Mouse (Mus musculus) frontal cortex, postnatal 10 days (tissue): ENCODE measurements at regions not wholly inside any gene's neighbourhood (a gene's known extent, or its start where the extent isn't known, plus 50 kb on each side); places are given as distances from the start of the nearest gene placed in this dataset.

Source experiments
- DNase-seq, 2 experiments: peaks; one replicate each; pipeline ENCODE4 v3.0.0; 2022; ENCODE audit warnings: low spot score in 2 of 2, mixed read lengths in 1 of 2

DNA sequence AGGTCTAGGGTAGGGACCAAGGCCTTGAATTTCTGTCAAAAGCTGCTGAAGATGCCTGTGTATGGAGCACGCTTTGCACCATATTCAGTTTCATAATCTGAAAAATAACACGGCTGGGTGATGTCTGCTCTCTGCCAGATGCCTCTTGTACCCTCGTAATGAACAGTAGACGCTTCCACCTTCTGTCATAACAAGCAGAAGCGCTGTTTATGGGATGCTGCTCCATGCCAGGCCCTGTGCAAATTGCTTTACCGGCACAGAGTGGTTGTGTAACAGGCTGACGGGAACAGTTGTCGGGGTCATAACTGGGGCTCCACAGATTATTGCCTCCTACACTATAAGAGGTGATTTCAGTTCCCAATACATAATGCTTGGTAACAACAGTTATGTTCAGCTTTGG, 211.5 kb upstream of the Tnp1 start:
- no peak for DNase-seq

DNA sequence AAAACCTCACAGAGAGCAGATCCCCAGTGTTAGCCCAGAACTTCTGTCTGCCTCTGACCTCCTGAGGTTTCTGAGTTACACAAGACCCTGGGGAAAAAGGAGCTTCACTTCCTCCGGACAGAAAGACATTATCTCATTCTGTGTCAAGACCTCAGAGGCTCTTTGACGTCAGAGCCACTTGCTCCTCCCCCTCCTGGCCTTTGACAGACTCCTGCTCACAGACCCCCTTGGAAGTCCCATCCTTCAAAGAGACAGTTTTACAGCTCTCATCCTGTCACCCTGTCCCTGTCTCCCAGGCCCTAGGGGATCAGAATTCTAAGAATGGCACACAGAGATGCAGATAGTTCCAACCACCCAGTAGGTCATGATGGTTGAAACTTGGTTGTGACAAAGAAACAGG, 206.2 kb upstream of the Tnp1 start:
- no peak for DNase-seq

DNA sequence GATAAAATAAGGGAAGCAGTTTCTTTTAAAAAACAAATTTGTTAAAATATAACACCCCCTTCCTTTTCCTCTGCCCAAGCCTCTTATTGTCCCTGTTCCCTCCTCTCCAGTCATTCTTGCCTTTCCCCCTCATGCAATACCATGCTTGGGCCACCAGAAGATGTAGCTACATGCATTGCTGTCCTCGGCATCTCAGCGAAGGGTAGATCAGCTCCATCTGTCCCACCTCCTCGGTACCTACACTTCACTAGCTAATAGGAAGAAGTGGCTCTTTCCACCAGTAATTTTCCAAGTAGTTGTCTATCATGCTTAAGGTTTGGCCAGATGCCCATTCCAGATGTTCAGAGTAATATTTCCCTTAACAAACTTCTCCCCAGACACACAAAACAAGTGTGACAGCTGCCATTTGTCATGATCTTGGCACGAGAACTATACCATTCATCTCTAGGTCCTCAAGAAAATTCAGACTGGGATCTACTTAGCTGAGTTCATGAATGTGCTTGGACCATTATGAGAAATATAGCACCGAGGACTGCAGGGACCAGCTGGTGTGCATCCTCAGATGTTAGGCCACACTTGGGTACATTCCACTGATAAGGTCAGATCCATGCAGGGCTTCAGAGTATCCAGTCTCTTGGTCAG, 198.7 kb upstream of the Tnp1 start:
- DNase-seq: no peak

DNA sequence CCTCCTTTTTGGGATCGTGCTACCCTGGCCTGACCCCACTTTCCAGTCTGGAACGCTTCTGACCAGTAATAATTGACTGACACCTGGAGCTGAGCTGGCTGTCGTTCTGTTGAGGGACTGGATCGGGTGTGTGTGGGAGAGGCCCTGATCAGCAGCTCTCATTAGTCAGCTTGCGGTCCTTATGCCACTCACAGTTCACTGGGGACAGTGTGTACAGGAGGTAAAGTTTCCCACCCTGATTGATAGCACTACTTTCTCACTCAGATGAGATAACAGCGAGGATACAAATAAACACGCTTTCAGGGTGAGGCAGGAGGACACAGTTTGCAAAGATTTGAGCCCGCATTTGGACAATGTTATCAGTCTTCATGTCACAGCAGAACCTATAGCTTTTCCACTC, 191.7 kb upstream of the Tnp1 start:
- no peak for DNase-seq

DNA sequence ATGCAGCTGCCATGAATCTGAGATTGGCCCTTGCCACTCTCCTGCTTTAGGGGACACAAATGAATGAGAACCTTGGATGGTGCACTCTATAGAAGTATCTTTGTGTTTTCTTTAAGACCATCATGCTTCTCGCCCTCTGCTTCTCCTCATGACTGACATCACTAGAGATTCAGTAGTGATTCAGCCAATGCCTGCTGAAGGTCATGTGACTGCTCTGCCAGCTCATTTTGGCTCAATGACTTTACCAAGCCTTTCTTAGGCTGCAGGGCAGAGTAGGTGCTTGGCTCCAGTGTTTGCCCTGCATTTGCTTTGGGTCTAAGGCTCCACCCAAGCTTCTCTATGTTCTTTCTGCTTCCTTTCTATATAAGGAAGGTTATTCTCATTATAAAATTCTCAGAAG, 190.1 kb upstream of the Tnp1 start:
- DNase-seq: no peak

DNA sequence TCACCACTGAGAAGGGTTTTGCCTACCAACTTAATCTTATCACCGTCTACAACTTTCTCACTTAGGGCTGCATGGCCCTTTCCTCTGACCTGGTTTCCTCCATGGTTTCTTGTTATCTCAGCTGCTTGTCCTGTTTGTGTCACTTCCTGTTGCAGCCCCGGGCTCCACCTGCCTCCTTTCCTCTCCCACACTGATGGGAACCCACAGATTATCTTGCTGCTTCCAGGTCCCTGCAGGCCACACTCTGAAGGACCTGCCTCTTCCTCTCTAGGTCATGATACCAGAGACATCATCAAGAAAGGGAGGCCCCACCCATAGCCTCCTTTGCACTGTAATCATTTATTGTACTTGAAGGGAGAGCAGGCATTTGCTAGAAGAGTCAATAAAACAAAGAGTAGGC, 184.4 kb upstream of the Tnp1 start:
- no peak for DNase-seq

DNA sequence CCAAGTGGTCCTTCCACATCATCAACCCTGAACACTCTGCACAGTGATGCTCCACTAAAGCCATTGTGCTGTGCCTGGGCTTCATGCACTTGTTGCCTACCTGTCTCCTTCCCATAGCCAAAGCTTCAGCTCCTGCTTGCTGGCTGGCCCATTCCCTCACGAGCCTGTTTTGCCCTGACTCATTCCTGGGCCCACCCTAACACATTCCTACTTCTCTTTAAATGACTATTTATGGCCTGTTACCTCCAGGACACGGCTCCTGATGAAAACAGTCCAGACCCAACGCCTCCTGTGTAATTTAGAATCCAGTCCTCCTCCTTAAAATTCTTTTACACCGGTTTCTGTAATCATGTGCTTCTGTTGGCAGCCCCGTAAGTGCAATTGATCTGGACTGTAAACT, 175.1 kb upstream of the Tnp1 start:
- no peak for DNase-seq

DNA sequence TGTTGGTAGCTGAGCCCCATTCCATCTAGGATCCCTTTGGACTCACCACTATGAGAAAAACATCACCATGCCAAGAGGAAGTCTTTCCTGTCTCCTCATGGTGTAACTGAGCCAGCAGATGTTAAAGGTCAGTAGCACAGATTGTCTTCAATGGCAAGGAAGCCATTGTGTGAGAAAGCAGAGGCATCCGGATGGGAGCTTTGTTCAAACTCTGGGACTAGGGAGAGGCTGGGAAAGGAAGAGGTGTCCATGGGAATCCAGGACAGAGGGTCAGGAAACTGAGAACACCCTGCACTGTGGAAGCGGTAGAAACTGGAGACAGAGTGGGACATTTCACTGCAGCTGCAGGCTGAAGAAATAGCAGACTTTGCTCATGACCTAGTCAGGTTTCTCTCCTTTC, 173.1 kb upstream of the Tnp1 start:
- no peak for DNase-seq

DNA sequence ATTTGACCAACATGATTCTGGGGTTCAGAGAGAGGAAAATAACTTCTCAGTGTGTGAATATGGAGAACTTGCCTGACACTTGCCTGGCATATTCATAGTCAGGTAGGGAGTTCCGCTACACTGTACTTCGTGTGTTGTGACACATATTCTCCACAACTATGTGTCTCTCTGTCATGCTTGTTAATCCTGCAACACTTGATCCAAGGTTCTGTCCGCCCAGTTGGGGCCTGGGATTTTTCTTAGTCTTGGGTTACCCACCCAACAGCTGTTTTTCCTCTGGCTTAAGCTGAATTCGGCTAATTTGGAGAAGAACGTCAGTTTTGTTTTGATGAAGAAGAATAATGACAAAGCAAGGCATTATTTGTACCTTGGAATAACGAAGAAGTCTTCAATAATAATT, 168.8 kb upstream of the Tnp1 start:
- DNase-seq: no peak

DNA sequence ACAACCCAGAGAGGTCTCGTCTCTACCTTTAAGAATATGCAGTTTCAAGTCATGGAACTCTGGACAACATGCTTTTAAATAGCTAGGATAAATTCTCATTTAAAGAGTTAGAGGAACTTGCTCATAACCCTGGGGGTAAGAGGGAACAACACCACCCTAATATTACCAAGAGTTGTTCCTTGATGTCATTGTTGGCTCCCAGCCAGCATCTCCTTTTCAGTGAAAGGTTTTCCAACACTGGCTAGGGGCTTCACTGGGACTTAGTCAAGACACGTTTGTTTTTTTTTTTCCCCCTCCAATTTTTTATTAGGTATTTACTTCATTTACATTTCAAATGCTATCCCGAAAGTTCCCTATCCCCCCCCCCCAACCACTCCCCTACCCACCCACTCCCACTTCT, 163.1 kb upstream of the Tnp1 start:
- DNase-seq: no peak

DNA sequence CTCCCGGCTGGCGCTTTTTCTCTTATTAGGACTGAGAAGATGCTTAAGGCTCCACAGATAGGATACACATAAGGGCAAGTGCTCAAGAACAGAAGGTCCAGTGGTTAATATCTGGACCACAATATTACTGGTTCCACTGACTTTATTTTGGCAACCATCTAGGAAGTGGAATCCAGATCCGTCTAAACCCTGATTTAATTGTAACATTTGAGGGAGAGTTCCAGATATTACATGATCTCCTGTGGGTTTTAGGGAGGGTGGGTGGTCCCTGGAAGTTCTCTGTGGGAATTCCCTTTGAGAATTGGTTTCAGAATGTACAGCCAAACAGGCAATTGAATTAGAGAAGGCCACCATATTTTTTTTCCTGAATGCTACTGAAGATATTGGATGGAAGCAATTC, 161.4 kb upstream of the Tnp1 start:
- DNase-seq: no peak

DNA sequence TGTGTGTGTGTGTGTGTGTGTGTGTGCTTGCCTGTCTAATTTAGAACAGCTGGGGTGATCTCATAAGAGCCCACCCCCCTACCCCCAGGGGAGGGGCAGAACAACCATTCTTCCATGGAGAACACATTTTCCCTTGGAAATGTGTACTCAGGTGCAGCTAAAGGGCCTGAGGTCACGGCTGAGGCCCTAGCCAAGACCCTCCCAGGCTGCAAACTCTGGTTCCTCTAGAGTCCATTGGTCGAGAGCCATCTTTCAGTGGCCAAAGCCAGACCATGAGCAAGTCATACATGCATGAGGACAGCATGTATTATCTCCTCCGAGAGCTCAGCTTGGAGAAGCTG, 154.9 kb upstream of the Tnp1 start:
- DNase-seq: no peak

DNA sequence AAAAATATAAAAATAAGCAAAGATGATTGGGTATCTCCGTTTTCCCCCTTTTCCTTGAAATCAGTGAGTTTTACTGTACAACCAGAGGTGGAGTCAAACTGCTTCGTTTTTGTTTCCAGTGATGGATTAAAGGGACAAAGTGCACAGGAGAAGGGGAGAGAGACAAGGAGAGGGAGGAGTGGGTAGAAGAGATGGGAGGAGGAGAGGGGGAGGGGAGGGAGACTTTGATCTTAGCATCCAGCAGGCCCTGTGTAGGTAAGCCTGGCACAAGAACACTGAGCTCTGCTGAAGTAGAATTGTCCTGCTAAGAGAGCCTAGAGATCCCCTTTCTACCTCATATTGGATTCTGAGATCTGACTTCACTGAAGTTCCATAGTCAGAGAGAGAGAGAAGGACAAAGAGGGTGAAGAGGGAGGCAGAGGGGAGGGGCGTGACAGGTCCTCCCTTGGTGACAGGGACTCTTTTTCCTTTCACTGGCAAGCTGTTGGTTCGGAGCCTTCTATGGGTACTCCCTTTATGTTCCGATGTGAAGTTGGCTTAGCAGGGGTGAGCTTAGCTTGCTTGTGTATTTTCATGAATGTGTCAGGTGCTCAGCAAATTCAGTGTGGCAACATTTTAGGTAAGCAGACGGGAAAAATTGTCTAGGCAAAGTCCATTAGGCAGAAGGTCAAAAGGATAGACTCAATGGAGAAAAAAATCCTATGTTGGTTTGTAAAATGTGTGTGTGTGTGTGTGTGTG, 154.4 kb upstream of the Tnp1 start:
- no peak for DNase-seq

DNA sequence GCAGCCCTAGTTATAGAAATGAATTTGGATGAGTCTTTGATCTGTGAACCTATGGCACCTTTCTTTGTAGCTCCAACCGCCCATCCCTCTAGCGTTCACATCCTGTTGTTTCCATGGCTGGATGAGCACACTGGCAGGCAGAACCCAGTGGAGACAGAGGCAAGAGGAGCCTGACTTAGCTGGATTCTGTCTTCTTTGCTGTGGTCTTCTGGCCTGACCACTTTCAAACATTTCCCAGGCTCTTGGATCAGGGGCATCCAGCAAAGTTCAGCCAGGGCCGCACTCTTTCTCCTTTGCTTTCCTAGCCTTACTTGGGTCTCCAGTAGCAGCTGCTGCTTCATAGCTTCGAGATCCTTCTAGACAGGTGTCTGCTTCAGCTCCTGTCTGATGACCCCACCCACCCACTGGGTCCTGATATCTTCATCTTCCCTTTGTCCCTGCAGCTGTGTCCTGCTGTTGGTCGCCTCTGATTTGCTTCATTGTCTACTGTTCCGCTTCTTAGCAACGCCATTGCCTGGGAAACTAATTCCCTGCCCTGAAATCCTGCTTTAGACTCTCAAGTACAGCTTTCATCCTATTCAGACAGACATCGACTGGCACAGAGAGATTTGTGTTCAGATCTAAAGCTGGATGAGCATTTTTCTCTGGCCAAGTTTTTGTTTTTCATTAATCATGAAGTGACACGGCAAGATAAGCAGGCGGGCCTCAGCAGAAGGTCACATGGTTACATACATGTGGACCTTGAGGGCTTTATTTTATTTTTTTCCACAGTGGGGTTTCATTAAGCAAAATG, 153.6 kb upstream of the Tnp1 start:
- DNase-seq: peak; percentile 8 to 9

DNA sequence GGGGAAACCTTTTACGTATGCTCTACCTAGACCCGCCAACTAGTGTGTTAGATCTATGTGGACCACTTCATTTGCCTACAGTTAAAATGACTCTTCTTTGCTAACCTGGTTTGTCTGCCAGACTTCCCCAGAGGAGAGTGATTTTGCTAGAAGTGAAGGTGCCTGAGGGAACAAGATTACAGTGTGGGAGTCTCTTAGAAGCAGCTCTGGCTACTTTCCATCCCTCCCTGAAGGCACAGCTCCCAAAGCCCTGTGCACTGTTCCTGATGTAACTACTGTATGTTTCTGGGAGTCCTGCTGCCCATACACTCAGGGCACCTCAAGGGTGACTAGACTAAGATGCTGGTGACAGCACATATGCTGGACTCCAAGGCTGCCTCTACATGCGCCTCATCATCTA, 144.5 kb upstream of the Tnp1 start:
- no peak for DNase-seq

DNA sequence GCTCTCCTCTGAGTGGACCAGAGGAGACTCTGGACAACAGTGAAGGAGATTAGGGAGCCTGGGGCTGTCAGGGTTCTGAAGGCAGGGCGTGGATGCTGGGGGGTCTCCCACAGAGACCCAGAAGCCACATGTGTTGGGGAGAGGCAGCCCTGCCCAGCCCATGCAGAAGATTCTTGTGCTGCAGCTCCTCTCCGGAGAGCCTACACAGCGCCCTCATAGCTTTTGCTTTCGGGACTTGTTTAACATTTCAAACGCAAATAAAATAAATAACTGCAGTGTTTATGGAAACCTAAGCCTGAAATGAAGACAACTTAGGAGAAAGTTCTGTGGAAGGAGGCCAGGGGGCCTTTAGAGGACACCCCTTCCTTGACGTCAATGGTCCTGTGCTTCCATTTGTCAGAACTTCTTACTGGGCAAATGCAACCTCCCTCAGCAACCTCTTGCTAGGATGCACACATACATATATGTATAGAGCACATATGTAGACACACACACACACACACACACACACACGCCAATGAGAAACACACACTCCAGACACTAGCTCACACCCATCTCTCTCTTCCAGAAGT, 143.8 kb upstream of the Tnp1 start:
- no peak for DNase-seq

DNA sequence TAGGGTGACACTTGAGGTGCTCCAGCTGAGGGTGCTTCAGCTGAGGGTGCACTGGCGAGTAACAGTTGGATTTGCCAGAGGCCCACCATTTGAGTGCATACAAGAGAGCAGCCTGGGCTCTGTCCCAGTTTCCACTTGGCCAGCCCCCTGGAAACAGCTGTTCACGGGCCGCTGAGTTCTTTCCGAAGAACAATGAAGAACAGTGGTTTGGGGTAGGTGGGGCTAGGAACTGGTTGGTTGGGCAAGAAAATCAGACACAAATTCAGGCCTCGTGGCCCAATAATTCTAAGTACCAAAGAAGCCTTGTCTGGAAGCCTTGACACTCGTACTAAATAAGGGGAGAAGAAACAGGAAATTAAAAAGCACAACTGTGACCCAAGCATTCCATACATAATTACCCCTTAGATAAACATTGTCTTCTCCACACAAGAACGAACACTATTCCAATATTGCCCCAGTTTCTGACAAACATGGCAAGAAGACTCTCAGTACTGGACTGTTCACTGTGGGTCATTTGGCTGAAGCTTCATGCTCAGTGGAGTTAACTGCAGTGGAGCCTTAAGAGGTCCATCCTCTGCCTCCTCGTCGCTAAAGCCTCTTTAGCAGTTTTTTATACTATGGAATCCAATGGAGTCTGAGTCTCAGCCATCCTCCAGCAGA, 137.9 kb upstream of the Tnp1 start:
- DNase-seq: no peak

DNA sequence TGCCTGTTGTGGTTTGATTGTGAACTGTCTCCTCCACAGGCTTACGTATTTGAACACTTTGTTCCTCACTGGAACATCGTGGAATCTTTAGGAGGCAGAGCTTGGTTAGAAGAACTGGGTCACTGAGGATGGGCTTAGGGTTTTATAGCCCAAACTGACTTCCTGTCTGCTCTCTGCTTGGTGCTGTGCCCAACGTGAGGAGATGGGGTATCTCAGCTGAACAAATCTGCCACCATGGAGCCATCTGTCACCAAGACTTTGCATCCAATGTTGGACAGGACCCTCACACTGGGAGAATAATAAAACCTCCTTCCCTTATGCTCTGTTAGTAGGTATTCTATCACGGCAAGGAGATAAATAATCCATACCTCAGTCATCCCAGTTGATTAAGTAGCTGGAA, 134.2 kb upstream of the Tnp1 start:
- DNase-seq: no peak

DNA sequence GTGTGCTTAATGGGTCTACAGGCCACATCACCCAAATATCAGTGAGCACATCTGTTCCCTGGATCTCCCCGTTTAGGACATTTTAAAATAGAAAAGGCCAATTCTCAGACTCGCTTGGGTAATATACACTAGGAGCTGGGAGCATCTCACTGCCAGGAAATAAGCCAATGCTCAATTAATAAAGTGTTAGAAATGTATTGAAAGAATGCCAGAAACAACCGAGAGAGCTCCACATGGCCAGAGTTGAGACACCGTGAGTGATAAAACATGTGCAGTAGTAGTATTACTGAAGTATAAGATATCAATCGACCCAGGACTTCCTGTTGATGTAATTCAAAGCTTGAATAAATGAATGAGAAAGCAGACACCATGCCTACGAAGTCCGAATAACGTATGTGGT, 127.1 kb upstream of the Tnp1 start:
- DNase-seq: no peak

DNA sequence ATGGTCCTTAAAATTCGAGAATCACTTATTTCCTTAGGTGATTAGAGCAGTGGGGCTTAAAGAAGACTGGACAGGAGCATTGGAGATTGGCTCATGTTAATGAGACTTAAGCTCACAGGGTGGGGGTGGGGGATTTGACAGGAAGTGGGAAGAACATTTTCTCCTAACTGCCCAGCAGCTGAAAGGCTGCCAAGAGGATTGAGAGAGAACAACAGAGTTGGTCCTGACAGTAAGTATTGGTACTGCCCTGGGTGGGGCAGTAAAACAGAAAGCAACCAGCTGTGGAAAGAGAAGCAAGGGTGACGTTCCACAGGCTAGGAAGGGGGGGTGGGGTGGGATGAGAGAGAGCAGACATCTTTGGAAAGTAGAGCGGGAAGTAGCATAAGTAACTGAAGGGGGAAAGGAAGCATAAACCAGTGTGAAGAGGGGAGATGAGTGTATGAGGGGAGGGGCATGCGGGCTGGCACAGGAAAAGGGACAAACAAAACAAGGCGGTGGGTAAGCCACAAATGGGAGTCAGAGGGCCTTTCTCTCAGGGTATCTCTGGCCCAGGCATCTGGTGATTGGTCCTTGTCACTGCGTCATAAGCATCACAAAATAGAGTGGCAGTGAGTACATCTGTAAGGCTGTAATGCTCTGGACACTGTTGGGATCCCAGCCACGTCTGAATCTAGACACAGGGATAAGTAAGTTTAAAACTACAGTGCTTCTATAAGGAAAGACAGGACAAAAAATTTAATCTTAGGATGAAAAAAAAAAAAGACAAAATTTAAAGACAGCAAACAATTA, 125.0 kb upstream of the Tnp1 start:
- DNase-seq: no peak

DNA sequence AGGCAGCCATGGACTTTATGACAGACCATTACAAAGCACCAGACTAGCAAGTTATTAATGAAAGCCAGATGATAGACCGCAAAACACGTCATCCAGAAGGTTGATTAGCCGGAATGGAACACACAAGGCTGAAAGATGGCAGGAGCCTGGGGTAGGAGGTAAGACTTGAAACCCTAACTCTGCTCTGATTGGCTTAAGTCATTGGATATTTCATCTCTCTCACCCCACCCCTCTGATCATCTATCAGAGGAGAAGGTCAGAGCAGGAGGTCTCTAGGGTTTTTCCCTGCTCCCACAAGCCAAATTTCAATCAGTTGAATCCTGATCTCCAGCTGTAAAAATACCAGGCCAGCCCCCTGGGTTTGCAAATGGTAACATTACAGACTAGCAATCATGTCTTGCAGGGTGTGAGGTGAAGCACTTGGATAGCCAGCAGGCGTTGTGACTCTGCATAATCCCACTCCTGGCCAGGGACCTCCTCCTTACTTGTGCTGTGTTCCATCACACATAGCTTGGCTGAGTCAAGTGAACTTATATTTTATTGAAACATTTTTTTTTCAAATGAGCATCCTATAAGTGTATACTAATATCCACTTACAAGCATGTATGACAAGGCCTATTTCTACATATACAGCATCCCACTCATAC, 114.6 kb upstream of the Tnp1 start:
- no peak for DNase-seq
